Mouse (Mus musculus): ENCODE data around the gene Pcbp1.

Gene Pcbp1

GRCm38 (mm10) chr6:86523755-86524434 is 2.2 kb downstream of the Pcbp1 start:
- peak; percentile 47 for DNase-seq (ENCODE audit: low spot score)

- DNase-seq (ENCODE audit: low spot score): peak; percentile 10
These were observed 2.8 kb downstream of the Pcbp1 start for GRCm38 (mm10) chr6:86523242-86523754.

DNA sequence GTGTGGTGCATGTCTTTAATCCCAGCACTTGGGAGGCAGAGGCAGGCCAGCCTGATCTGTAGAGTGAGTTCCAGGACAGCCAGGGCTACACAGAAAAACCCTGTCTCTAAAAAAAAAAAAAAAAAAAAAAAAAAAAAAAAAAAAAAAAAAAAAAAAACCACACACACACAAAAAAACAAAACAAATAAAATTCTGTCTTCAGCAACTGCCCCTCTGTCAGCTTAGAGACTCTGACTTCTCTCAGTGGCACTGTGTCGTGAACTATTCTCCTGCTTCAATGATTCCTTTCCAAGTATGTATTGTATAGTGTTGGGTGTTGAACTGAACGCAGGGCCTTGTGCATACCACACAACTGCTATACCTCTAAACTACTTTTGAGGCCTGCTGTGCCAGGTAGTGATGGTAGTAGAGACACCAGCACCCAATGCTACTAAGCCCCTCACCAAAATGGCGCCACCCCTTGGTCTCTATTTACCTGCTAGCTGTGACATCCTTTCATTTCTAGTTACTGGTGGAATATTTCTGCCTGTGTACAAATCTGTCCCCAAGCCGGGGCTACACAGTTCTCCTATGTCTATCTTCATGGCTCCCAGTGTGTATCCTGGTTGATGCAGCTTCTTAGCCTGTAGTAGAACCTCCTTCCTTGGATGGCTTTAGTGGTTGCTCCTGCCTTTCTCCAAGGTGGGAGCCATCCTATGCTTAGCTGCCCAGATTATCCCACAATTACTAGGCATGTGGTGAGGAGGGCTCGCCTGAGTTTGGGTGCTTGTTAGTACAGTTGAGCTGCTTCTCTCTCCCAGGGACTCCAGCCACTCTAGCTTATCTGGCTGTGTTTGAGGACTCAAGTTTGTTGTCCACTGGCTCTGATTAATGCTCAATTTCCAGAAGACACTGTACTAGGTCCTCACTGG is 3.9 kb downstream of the Pcbp1 start:
- DNase-seq (ENCODE audit: low spot score): no peak

DNA sequence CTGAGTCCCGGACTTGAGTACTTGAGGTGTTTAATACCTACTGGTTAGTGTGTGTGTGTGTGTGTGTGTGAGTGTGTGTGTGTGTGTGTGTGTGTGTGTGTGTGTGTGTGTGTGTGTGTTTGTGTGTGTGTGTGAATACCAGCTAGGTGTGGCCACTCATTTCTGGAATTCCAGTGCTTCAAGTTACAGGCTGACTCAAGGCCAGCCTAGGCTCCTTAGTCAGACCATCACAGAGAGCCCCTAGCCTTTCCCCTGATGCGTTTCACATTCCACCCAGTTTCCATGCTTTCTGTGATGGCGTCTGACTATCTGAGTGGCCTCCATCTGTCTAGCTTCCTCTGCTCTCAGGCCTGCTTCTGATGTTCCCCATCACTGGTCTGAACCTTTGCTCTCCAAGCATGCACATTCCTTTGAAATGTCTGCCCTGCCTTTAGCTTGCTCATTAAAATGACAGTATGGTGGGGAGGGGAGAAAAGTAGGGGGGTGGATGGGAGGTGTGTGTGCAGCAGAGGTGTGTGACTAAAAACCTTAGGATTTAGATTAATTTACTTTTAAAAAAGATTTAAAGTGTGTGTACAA is 6.3 kb downstream of the Pcbp1 start:
- DNase-seq (ENCODE audit: low spot score): no peak

DNA sequence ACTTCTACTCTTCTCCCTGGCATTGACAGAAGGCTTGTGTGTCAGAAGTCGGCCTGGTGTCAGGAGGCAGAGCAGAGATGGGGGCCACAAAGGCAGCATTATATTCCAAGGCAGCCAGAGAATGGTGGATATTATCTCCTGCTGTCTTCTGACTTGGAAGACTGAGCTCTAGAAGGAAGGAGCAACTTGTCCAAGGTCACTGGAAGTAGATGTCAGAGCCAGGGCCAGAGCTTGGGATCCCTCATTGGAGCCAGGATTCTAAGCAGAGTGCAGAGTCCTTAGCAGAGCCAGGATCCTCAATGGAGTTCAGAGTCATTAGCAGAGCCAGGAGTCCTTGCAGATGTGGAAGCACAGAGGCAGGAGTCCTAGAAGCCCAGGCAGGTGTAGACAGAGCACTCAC is 10.1 kb downstream of the Pcbp1 start:
- no peak for DNase-seq (ENCODE audit: low spot score)

DNA sequence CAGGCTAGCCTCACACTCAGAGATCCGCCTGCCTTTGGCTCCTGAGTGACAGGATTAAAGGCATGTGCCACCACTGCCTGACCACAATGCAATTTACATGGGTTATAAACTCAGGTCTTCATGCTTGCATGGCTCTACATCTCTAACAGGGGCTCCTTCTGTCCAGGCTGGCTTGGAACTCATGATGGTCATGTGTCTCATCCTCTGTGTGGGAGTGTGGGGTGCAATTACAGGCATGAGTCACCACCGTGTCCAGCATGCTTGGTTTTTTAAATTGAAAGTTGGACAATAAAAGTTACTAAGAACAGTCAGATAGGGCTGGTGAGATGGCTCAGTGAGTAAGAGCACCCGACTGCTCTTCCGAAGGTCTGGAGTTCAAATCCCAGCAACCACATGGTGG is 12.8 kb downstream of the Pcbp1 start:
- no peak for DNase-seq (ENCODE audit: low spot score)

- DNase-seq (ENCODE audit: low spot score): no peak
These were observed 15.1 kb downstream of the Pcbp1 start for GRCm38 (mm10) chr6:86510979-86511378.

DNA sequence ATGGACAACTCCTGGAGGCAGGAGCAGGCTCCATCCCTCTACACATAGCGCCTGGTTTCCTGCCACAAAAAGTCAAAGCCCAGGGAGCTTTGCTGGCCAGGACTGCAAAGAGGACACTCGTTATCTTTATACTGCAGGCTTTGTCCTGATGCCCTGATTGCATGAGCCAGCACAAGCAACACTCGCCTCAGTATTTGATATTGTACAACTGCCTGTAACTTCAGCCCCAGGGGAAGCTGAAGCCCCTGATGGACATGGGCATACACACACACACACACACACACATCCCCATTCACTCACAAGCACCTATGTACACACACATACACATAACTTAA is 16.3 kb downstream of the Pcbp1 start:
- DNase-seq (ENCODE audit: low spot score): no peak

- DNase-seq (ENCODE audit: low spot score): no peak
These were observed 16.8 kb downstream of the Pcbp1 start for GRCm38 (mm10) chr6:86509194-86509865.

GRCm38 (mm10) chr6:86508736-86509135 is 17.4 kb downstream of the Pcbp1 start:
- no peak for DNase-seq (ENCODE audit: low spot score)

DNA sequence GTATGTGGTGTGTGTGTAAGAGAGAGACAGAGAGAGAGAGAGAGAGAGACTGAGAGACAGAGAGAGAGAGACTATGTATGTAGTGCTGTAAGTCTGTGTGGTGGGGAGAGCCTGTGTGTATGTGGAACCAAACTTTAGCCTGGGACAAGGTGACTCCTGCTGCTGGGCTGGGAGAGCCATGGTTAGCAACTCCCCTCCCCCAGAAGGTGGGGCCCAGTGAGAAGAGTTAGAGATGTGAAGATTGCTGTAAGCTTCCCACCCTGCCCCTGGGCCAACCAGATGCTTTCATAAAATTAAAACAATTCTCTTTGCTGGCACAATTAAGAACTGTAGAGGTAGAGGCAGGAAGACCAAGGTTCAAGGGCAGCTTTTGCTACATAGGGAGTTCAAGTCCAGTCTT is 19.0 kb downstream of the Pcbp1 start:
- DNase-seq (ENCODE audit: low spot score): no peak

DNA sequence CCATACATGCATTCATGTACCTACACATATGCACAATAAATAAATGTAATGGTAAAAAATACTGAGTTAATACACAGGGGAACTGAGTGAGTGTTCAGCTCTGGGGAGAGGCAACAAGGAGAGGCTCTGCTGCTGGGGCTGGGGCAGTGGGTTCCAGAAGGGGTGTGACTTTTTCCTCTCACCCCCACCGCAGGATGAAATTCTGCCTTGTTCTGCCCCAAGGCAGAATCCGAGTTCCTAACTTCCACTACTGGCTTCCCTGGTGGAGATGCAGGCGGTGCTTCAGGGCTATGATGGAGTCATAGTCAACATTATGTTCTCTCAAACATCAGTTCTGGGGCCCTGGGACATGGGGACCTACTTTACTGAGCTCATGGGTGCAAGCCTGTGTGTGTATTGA is 19.8 kb downstream of the Pcbp1 start:
- no peak for DNase-seq (ENCODE audit: low spot score)

DNA sequence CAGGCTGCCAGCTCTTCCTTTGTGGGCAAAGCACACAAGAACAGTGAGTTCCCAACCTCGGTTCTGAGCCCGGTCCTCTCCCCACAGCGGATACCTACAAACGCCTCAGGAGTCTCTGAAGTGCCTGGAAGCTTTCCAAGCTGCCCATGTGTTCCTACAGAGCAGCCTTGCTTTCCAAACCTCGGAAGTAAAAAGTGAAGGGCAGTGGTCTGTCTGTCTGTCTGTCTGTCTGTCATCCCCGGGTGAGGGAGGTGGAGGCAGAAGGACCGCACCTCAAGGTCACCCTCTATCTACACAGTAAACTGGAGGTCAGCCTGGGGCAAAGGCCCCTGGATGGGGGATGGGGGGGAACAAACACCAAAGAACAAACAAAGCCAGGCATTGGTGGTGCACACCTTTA is 20.4 kb downstream of the Pcbp1 start:
- DNase-seq (ENCODE audit: low spot score): no peak

- no peak for DNase-seq (ENCODE audit: low spot score)
These were observed 22.6 kb downstream of the Pcbp1 start for GRCm38 (mm10) chr6:86503513-86503912.

DNA sequence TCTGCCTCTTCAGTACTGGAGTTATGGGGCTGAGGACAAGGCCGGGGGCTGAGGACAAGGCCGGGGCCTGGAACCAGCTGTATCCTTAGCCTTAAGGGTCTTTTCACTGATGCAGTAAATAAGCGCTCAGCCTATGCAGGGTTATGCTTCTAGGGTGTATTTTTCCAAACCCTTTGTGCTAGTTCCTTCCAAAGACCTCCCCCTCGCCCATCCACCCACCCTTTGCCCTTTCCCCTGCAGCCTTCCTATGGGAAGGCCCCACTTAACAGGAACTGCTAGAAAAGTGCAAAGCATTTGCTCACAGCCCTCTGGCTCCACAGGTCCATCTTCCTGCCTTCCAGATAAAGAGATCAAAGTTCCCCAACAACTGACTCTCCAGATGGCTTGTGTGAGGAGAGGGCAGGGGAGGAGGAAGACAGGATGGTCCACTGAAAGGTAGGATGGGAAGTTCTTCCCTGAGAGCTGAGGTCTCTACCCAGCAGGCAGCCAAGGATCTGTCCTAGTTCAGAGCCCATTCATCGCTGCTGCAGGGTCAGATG is 26.5 kb downstream of the Pcbp1 start:
- no peak for DNase-seq (ENCODE audit: low spot score)

- DNase-seq (ENCODE audit: low spot score): no peak
These were observed 28.0 kb downstream of the Pcbp1 start for GRCm38 (mm10) chr6:86497942-86498732.

GRCm38 (mm10) chr6:86497071-86497815 is 28.9 kb downstream of the Pcbp1 start:
- peak; percentile 71 for DNase-seq (ENCODE audit: low spot score)

- DNase-seq (ENCODE audit: low spot score): no peak
These were observed 29.5 kb downstream of the Pcbp1 start for GRCm38 (mm10) chr6:86496585-86496984.

DNA sequence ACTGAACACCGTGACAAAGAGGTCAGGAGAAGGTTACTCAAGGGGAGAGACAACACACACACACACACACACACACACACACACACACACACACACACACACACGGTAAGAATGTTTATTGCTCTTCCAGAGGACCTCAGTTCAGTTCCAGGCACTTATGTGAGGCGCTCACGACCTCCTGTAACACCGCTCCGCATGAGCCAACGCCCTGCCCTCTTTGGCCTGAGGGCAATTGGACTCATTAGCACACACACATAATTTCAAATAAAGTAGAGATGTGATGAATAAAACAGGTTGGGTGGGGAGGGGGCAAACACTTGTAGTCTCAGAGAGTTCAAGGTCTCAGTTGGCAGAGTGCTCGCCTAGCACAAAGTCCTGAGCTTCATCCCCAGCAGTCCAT is 30.0 kb downstream of the Pcbp1 start:
- DNase-seq (ENCODE audit: low spot score): no peak

DNA sequence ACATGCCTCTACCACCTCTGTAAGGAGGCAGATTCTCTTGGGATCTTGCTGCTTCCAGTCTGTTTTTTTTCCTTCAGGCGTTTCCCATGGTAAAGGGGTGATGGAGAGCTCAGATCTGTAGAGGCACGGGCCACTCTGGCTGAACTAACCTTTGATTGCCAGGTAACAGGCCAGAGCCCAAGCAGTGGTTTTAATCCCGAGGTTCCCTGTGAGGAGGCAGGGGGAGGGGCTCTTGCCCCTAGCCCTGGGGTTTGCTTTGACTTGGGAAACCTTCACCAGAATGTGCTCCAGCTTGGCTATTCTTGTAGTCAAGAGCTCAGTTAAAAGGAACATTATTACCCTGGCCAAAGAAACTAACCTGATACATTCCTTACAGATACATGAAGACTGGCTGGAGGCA is 30.5 kb downstream of the Pcbp1 start:
- no peak for DNase-seq (ENCODE audit: low spot score)

- DNase-seq (ENCODE audit: low spot score): no peak
These were observed 31.4 kb downstream of the Pcbp1 start for GRCm38 (mm10) chr6:86494767-86495166.
